Mouse (Mus musculus) testis, adult 2 months (tissue): Measurements from ENCODE around the gene Tas2r134. TPM values are rescaled to one million over a fixed set of nuclear protein-coding genes. Genes with fewer than 3 reads are reported as not detected.

Experiments used
- H3K27ac ChIP-seq: fragments of 200-500 bp; 2 replicates; pipeline ENCODE4 v1.5.1; 2012; ENCODE audit warnings: low read depth, low read length; ENCODE audit not compliant: control insufficient read depth, insufficient read depth
- H3K27me3 ChIP-seq: fragments of 200-500 bp; 2 replicates; pipeline ENCODE4 v1.6.1; 2012; ENCODE audit warnings: mild to moderate bottlenecking, low read length, moderate library complexity; ENCODE audit not compliant: control insufficient read depth, insufficient read depth
- H3K36me3 ChIP-seq: fragments of 200-500 bp; 2 replicates; pipeline ENCODE4 v1.6.1; 2012; ENCODE audit warnings: mild to moderate bottlenecking, low read length; ENCODE audit not compliant: control insufficient read depth, insufficient read depth
- H3K4me1 ChIP-seq: fragments of 200-500 bp; 2 replicates; pipeline ENCODE4 v1.6.1; 2012; ENCODE audit warnings: low read length; ENCODE audit not compliant: control insufficient read depth, insufficient read depth
- H3K4me3 ChIP-seq: fragments of 200-500 bp; 2 replicates; pipeline ENCODE4 v1.5.1; 2012; ENCODE audit warnings: low read depth, mild to moderate bottlenecking, low read length, moderate library complexity, mixed read lengths; ENCODE audit not compliant: control insufficient read depth
- CTCF ChIP-seq: fragments of 200-500 bp; IDR thresholded peaks from 2 replicates; pipeline ENCODE4 v1.5.1; 2012; ENCODE audit warnings: low read depth, mild to moderate bottlenecking, inconsistent platforms, low read length, moderate library complexity; ENCODE audit not compliant: control insufficient read depth, insufficient read depth, insufficient replicate concordance
- POLR2A ChIP-seq: fragments of 200-500 bp; IDR thresholded peaks from 2 replicates; pipeline ENCODE4 v1.6.1; 2012; ENCODE audit warnings: low read depth, mild to moderate bottlenecking, inconsistent platforms, low read length, moderate library complexity; ENCODE audit not compliant: control insufficient read depth
- polyA plus RNA-seq: library from polyadenylated mRNA; depleted of rRNA; stranded (reverse); fragments of >200 nt; gene quantifications from 2 replicates; pipeline ENCODE4 v1.2.3, GENCODE M21; 2012

Tas2r134 gene
- polyA plus RNA-seq, 1 experiment, result not detected

- no peaks in the 10 kb centered on the region for H3K27me3 ChIP-seq
- no peak overlapping the region for H3K27ac ChIP-seq
- H3K36me3 ChIP-seq, result no peaks in the 10 kb centered on the region
- TF ChIP-seq POLR2A, result no peak
- no peak for TF ChIP-seq CTCF
- H3K4me3 ChIP-seq, result no peak overlapping the region
- no peaks in the 10 kb centered on the region for H3K4me1 ChIP-seq
Measured at GRCm38 (mm10) chr2:51649887-51650286, 22.6 kb downstream of the Tas2r134 start.

GRCm38 (mm10) chr2:51652086-51652485 is 24.8 kb downstream of the Tas2r134 start:
- TF ChIP-seq CTCF (no peak), POLR2A (no peak)
- Histone ChIP-seq H3K36me3 (no peaks in the 10 kb centered on the region), H3K4me1 (no peaks in the 10 kb centered on the region), H3K27ac (no peak overlapping the region), H3K4me3 (no peak overlapping the region), H3K27me3 (no peaks in the 10 kb centered on the region)

GRCm38 (mm10) chr2:51657684-51658083 is 30.4 kb downstream of the Tas2r134 start:
- Histone ChIP-seq H3K4me1 (no peaks in the 10 kb centered on the region), H3K27me3 (no peaks in the 10 kb centered on the region), H3K36me3 (no peaks in the 10 kb centered on the region), H3K27ac (no peak overlapping the region), H3K4me3 (no peak overlapping the region)
- TF ChIP-seq POLR2A (no peak), CTCF (no peak)

DNA sequence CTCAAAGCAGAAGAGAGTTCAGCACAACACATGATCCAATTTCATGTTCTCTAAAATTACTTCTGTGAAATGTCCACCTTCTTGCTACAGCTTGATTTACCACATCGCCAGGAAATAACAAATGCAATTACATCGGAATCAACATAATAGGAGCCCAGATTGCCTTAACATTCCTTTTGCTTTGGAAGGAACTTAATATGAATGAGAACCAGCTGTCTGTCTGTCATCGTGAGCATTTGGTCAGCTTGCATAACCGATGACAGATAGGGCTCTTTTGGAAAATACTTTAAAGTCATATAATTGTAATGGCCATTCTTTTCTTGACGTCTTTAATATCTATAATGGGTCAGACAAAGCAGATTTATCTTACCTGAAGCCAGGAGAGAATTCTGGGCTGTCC is 31.0 kb downstream of the Tas2r134 start:
- no peak overlapping the region for H3K4me3 ChIP-seq
- H3K36me3 ChIP-seq, result no peaks in the 10 kb centered on the region
- no peaks in the 10 kb centered on the region for H3K27me3 ChIP-seq
- TF ChIP-seq CTCF (no peak), POLR2A (no peak)
- H3K4me1 ChIP-seq, result no peaks in the 10 kb centered on the region
- H3K27ac ChIP-seq, result no peak overlapping the region

DNA sequence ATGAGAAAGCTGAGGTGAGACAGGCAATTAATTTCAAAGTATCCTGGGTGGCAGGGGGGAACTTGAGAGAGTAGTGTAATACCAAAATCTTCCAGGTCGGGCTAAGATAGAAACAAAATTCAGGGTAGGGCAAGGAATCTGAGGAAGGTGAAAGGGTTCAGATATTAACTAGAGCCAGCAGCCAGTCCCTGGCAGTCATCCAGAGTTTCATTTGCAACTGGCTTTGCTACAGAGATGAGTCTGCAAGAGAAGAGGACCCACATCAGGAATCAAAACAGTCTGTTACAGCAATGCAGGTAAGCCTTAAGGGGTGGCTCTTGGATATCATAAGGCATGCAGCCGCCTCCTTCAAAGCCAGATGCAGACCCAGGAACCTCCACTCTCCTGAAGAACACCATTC is 47.0 kb downstream of the Tas2r134 start:
- H3K36me3 ChIP-seq, result no peaks in the 10 kb centered on the region
- H3K27me3 ChIP-seq, result no peaks in the 10 kb centered on the region
- no peaks in the 10 kb centered on the region for H3K4me1 ChIP-seq
- no peak for TF ChIP-seq POLR2A
- no peak for TF ChIP-seq CTCF
- no peak overlapping the region for H3K4me3 ChIP-seq
- no peak overlapping the region for H3K27ac ChIP-seq
